Mouse (Mus musculus) forebrain, embryonic 15.5 days (tissue): Measurements from ENCODE around the gene Rptor. TPM values are rescaled to one million over a fixed set of nuclear protein-coding genes. Genes with fewer than 3 reads are reported as not detected.

Experiments used
- ATAC-seq: fragments of 200-750 bp; cut with Nextera tagmentation; replicated peaks from 2 replicates; pipeline ENCODE4 v1.8.0; 2017; ENCODE audit warnings: mild to moderate bottlenecking, moderate TSS enrichment, moderate library complexity
- H3K27ac ChIP-seq: fragments of 300-500 bp; sonication (generic); replicated peaks from 2 replicates; pipeline ENCODE4 v1.5.1; 2015; ENCODE audit warnings: mild to moderate bottlenecking, inconsistent platforms
- H3K27me3 ChIP-seq: fragments of 300-500 bp; sonication (generic); 2 replicates; pipeline ENCODE4 v1.6.1; 2015; ENCODE audit warnings: inconsistent platforms
- H3K36me3 ChIP-seq: fragments of 300-500 bp; sonication (generic); 2 replicates; pipeline ENCODE4 v1.6.1; 2015; ENCODE audit warnings: mild to moderate bottlenecking, inconsistent platforms
- H3K4me1 ChIP-seq: fragments of 300-500 bp; sonication (generic); 2 replicates; pipeline ENCODE4 v1.6.1; 2015; ENCODE audit warnings: inconsistent platforms
- H3K4me2 ChIP-seq: fragments of 300-500 bp; sonication (generic); replicated peaks from 2 replicates; pipeline ENCODE4 v1.6.1; 2015; ENCODE audit warnings: mild to moderate bottlenecking, inconsistent platforms
- H3K4me3 ChIP-seq: fragments of 300-500 bp; sonication (generic); 2 replicates; pipeline ENCODE4 v1.5.1; 2015; ENCODE audit warnings: mild to moderate bottlenecking, inconsistent platforms
- H3K9ac ChIP-seq: fragments of 300-500 bp; sonication (generic); replicated peaks from 2 replicates; pipeline ENCODE4 v1.6.1; 2015; ENCODE audit warnings: mild to moderate bottlenecking, inconsistent platforms
- H3K9me3 ChIP-seq: fragments of 300-500 bp; sonication (generic); 2 replicates; pipeline ENCODE4 v1.6.1; 2016; ENCODE audit warnings: inconsistent platforms
- WGBS: fragments of 180-500 bp; shearing (Covaris S2); methylation state at CpG from one replicate; pipeline ENCODE4 v1.1.7; 2015; ENCODE audit warnings: mixed read lengths; 5-methylcytosine and 5-hydroxymethylcytosine counted together
- polyA plus RNA-seq: library from polyadenylated mRNA; unstranded; fragments of >200 nt; fragmentation: Nextera tagmentation; extraction: Ambion mirVana; gene quantifications from 2 replicates; pipeline ENCODE4 v1.2.1, GENCODE M21; 2015

The Rptor gene
- polyA plus RNA-seq, result 12.0 and 13.3 TPM in 2 replicates

DNA sequence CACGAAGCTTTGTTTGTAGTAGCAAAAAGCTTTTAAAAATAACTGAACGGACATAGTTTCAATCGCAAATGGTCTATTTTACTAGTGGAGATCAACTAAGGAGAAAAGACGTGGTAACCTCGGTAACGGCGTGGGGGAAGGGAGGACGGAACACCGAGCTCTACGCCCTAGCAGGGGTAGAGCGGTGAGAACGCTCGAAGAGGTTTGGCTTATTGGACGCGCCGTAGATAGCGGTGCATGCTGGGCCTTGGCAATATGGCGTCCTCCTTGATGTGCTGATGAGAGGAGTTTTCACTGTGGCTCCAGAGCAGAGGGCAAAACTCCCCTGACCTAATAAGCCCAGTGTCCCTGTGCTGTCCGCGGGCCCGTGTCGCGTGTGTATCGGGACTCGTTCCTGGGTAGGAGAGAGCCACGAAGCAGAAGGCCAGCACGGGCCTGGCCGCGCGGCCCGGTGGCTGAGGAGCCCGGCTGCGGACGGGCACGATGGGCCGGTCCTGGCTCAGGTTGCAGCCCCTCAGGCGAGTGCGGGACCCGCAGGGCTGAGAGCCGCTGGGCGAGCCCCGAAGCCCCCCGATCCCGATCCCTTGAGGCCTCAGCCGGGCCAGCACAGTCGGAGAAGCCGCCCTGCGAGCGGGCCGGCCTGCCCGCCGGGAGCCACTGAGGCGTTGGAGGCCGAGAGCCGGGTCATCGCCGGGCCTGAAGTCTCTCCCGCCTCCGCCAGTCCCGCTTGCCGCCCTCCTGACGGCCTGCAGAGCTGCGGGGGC is at the start of gene Rptor:
Rptor (plus strand) TSS at position 143 of the 764 bp plus-strand sequence.
- peak; percentile 99 for ATAC-seq
- peak within 1 kb of the TSS; percentile 85 for H3K27ac ChIP-seq
- peak within 1 kb of the TSS; percentile 93 for H3K4me3 ChIP-seq
- H3K4me2 ChIP-seq, result peak within 1 kb of the TSS; percentile 87
- peaks cover 12% of the 10 kb centered on the region for H3K4me1 ChIP-seq
- WGBS, result 1% methylated on average over 63 of the region's 63 CpGs
- no peaks in the 10 kb centered on the region for H3K27me3 ChIP-seq
- no peaks in the 10 kb centered on the region for H3K9me3 ChIP-seq
- H3K36me3 ChIP-seq, result no peaks in the 10 kb centered on the region
- H3K9ac ChIP-seq, result peak within 1 kb of the TSS; percentile 92

DNA sequence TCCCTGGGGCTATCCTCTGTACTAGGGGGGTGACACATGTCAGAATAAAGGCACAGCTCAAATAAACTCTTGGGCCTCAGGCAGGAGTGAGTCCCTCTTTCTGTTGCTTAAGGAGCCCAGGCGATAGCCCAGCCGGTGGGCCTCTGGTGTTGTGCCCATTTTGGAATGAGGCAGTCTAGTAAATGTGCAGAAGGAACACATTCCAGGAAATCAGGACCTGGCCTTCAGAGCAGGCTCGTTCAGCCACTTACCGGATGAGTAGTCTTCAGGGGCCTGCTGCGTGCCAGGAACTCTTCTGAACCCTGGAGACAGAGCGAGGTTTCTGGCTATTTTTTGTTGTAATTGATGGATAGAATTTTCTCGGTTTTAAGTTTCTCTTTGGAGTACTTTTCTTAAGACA is 48.0 kb upstream of the Rptor start:
- no peak overlapping the region for H3K9ac ChIP-seq
- H3K4me2 ChIP-seq, result no peak overlapping the region
- H3K27me3 ChIP-seq, result peaks cover 7% of the 10 kb centered on the region; the same call in 1 of the 2 replicates
- peaks cover 51% of the 10 kb centered on the region for H3K4me1 ChIP-seq
- no peaks in the 10 kb centered on the region for H3K9me3 ChIP-seq
- H3K27ac ChIP-seq, result no peak overlapping the region
- no peaks in the 10 kb centered on the region for H3K36me3 ChIP-seq
- no peak for ATAC-seq
- 79% methylated on average over 7 of the region's 7 CpGs for WGBS
- no peak overlapping the region for H3K4me3 ChIP-seq

DNA sequence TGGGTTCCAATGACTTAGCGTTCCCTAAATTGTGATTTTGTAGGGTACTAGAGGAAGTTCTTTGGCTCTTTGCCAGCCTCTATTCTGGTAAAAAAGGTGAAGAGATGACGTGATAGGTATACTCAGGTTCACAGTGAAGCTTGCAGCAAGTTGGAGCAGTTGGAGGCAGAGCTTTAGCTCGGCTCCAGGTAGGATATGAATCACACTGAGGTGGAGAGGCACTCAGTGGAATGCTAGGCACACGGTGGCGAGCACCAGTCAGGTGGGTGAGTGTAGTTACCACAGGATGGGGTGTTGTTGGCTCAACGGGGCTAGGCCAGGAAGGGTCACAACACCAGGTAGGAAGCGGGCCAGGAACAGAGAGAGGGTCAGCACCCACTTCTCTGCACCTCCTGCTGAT is 47.5 kb upstream of the Rptor start:
- H3K9me3 ChIP-seq, result no peaks in the 10 kb centered on the region
- no peaks in the 10 kb centered on the region for H3K36me3 ChIP-seq
- WGBS, result 89% methylated on average over 7 of the region's 7 CpGs
- H3K4me3 ChIP-seq, result no peak overlapping the region
- H3K9ac ChIP-seq, result no peak overlapping the region
- peaks cover 5% of the 10 kb centered on the region; the same call in 1 of the 2 replicates for H3K27me3 ChIP-seq
- H3K4me1 ChIP-seq, result peaks cover 49% of the 10 kb centered on the region
- H3K27ac ChIP-seq, result no peak overlapping the region
- no peak for ATAC-seq
- H3K4me2 ChIP-seq, result no peak overlapping the region

DNA sequence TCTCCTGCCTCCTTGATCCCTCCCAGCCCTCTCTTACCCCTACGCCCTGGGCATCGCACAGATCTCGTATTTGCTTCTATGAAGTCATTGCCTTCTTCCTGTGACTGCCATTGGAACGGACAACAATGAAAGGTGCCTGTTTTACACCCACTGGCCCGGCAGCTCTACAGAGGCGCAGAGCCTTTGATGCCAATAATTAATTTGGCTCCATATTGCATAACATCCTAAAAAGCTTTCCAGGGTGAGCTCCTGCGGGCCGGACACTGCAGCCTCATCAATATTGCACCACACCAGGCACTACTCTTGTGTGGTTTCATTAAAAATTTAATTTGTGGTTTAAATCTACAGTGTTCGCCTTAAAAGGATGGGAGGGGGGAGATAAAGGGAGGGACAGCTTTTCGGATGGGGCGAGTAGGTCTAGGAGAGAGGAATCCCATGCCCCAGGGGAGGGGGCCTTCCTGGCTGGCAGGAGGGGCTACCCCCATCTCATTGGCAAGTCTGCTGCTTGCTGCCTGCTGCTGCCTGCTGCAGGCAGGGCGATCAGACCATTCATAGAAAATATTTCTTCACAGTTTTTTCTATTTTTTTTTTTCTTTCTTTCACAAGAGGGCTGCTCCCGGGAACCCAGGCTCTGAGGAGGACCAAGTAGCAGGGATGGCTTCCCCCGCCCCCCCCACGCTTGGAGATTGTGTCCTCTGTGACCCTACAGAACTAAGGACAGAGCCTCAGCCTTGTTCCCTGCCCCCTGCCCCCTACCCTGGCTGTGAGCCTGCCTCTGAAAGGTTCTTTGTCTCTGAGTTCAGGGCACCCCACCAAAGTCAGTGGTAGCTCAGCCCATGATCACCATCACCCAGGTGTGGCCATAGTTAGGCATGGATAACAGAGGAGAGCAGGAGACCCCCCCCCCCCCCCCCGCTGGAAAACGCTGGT is 44.5 kb upstream of the Rptor start:
- H3K36me3 ChIP-seq, result no peaks in the 10 kb centered on the region
- WGBS, result 12% methylated on average over 17 of the region's 17 CpGs
- H3K27ac ChIP-seq, result peak overlapping the region; percentile 67
- H3K9ac ChIP-seq, result 0 out of 2 replicates have a peak overlapping the region, but pooled peaks have one; percentile 14
- H3K4me2 ChIP-seq, result 0 out of 2 replicates have a peak overlapping the region, but pooled peaks have one; percentile 20
- no peaks in the 10 kb centered on the region for H3K27me3 ChIP-seq
- H3K4me1 ChIP-seq, result peaks cover 23% of the 10 kb centered on the region
- no peaks in the 10 kb centered on the region for H3K9me3 ChIP-seq
- peak; percentile 57 for ATAC-seq
- H3K4me3 ChIP-seq, result no peak overlapping the region

DNA sequence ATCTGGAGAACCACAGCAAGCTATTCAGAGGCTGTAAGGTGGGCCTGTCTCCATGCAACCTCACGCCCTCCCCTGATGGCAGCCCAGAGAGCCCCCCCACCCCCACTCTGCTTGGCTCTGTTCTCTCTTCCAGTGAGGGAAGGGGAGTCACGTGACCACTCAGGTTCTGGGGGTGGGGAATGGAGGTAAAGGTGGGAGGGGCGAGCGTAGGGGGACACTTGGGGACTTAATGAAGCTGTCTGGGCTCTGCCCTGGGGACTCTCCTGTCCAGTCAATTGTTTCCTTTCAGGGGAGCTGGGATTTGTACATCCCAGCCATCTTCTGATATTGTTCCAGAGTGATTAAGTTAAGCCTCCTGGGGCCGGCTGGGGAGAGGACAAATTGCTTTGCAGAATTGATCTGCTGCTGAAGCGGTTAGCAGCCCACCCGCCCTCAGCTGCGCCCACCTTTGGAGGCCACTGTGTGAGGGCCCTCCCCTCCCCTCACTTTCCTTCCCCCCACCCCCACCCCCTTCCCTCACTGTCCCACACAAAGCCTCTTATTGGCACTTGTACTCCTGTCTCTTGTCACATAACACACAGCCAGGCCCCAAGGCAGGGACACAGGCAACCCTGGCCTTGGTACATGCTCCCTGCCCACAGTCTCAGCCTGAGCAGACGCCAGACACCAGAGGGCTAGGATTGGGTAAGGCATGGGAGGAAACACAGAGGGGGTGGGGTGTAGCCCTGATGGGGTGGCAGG is 43.7 kb upstream of the Rptor start:
- H3K4me1 ChIP-seq, result peaks cover 23% of the 10 kb centered on the region
- H3K9me3 ChIP-seq, result no peaks in the 10 kb centered on the region
- H3K36me3 ChIP-seq, result no peaks in the 10 kb centered on the region
- no peaks in the 10 kb centered on the region for H3K27me3 ChIP-seq
- H3K9ac ChIP-seq, result 0 out of 2 replicates have a peak overlapping the region, but pooled peaks have one; percentile 13
- H3K4me2 ChIP-seq, result 0 out of 2 replicates have a peak overlapping the region, but pooled peaks have one; percentile 20
- no peak overlapping the region for H3K4me3 ChIP-seq
- H3K27ac ChIP-seq, result peak overlapping the region; percentile 67; the same call in 1 of the 2 replicates
- WGBS, result 3% methylated on average over 9 of the region's 9 CpGs
- ATAC-seq, result peak; percentile 61; the same call in 1 of the 2 replicates

DNA sequence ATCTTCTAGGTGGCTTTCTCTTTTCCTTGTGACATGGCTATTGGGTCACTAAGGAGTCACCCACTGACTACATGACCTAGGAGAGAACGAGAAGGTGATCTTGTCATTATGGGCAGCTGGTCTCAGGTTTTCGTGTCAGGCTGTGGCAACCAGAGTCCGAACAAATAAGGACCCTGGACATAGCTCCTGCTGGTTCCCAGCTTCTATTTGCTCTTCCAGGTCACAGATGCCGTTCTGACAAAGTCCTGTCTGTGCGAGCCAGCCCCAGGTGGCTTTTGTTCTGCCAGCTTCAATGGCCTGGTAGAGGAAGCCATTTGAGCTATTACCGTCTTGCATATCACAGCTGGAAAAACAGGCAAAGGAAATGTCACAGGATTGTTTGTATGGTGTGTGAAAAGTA is 40.4 kb upstream of the Rptor start:
- no peak overlapping the region for H3K27ac ChIP-seq
- H3K27me3 ChIP-seq, result no peaks in the 10 kb centered on the region
- no peak for ATAC-seq
- H3K4me1 ChIP-seq, result peaks cover 29% of the 10 kb centered on the region
- no peaks in the 10 kb centered on the region for H3K9me3 ChIP-seq
- 32% methylated on average over 6 of the region's 6 CpGs for WGBS
- no peak overlapping the region for H3K9ac ChIP-seq
- H3K36me3 ChIP-seq, result no peaks in the 10 kb centered on the region
- no peak overlapping the region for H3K4me3 ChIP-seq
- H3K4me2 ChIP-seq, result no peak overlapping the region

DNA sequence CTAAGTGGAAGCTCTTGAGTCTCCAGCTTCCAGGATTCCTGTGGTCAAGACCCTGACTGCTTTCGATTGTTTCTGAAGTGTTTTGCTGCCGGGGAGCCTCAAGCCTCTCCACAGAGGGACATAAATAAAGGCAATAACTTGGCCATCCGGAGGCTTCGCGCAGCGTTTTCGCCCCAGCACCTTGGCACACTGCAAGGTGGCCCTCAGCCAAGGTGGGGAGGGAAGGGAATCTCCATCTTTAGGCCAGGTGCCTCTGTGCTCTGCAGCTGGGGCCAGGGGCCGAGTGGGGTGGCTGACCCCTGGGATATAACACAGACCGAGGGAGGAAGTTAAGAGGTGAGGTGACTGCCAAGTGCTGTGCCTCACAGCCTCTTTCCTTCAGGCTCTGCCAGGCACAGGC is 39.5 kb upstream of the Rptor start:
- no peak for ATAC-seq
- H3K9me3 ChIP-seq, result no peaks in the 10 kb centered on the region
- no peak overlapping the region for H3K9ac ChIP-seq
- WGBS, result 57% methylated on average over 9 of the region's 9 CpGs
- no peak overlapping the region for H3K4me2 ChIP-seq
- H3K27me3 ChIP-seq, result no peaks in the 10 kb centered on the region
- no peak overlapping the region for H3K27ac ChIP-seq
- H3K4me3 ChIP-seq, result no peak overlapping the region
- H3K36me3 ChIP-seq, result no peaks in the 10 kb centered on the region
- peaks cover 23% of the 10 kb centered on the region for H3K4me1 ChIP-seq

DNA sequence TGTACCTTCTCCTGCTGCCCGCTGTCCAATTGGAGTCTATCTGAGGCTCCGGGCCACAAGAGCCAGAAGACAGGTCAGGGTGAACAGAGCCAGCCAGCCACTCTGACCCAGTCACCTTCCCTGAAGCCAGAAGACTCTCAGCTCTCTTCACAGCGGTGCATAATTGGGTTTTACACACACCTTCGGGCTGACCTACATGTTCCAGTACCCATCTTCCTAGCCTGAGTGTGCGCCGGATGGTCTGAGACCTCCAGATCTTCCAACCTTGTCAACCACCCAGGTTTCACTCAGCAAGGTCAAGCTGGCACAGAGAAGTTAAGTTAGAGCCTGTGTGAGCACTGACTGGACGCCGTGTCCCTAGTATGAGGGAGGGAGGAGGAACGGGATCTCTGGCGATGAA is 38.3 kb upstream of the Rptor start:
- H3K27ac ChIP-seq, result no peak overlapping the region
- no peaks in the 10 kb centered on the region for H3K27me3 ChIP-seq
- no peak overlapping the region for H3K9ac ChIP-seq
- H3K9me3 ChIP-seq, result no peaks in the 10 kb centered on the region
- 90% methylated on average over 10 of the region's 10 CpGs for WGBS
- no peak overlapping the region for H3K4me2 ChIP-seq
- no peak for ATAC-seq
- H3K36me3 ChIP-seq, result no peaks in the 10 kb centered on the region
- no peak overlapping the region for H3K4me3 ChIP-seq
- H3K4me1 ChIP-seq, result peaks cover 11% of the 10 kb centered on the region

DNA sequence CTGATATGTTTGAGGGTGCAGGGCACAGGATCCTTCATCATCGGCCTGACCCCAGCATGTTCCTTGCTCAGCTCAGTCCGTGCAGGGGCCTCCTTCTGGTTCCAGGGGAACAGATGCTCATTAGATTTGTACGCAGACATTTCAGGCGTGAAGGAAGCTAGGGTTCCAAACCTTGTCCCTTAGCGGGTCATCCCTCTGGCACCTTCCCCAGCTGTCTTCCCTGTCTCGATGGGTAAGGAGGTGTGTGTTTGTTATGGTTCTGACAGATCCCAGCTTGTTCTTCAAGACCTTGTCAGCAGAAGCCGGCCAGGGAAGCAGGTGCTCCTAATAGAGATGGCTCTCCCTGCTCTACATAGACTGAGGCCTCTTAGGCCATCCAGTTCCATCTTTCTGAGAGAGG is 37.7 kb upstream of the Rptor start:
- Histone ChIP-seq H3K4me3 (no peak overlapping the region), H3K27me3 (no peaks in the 10 kb centered on the region), H3K27ac (no peak overlapping the region), H3K36me3 (no peaks in the 10 kb centered on the region), H3K9me3 (no peaks in the 10 kb centered on the region), H3K4me1 (peaks cover 7% of the 10 kb centered on the region; the same call in 1 of the 2 replicates), H3K4me2 (no peak overlapping the region), H3K9ac (no peak overlapping the region)
- WGBS, result 54% methylated on average over 7 of the region's 7 CpGs
- ATAC-seq, result no peak

DNA sequence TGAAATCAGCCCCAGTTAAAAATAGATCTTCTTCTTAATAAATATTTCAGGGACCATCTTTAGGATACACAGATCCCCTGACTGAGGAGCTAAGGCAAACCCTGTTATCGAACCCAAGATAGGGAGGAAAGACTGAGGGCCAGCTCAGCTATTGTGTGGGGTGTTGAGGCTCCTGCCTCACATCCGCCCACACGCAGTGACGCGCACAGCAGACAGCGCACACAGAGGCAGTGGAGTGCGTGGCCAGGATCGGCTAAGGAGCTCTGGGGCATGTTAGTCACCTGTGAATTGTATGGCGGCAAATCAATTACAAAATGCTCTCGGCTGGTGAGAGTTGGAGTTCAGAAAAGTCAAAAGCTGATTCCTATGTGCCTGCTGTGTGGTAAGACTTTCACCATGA is 37.0 kb upstream of the Rptor start:
- Histone ChIP-seq H3K9ac (no peak overlapping the region), H3K27ac (no peak overlapping the region), H3K4me3 (no peak overlapping the region), H3K9me3 (no peaks in the 10 kb centered on the region), H3K4me1 (peaks cover 7% of the 10 kb centered on the region; the same call in 1 of the 2 replicates), H3K4me2 (no peak overlapping the region), H3K36me3 (no peaks in the 10 kb centered on the region), H3K27me3 (no peaks in the 10 kb centered on the region)
- ATAC-seq, result no peak
- WGBS, result 37% methylated on average over 10 of the region's 10 CpGs

DNA sequence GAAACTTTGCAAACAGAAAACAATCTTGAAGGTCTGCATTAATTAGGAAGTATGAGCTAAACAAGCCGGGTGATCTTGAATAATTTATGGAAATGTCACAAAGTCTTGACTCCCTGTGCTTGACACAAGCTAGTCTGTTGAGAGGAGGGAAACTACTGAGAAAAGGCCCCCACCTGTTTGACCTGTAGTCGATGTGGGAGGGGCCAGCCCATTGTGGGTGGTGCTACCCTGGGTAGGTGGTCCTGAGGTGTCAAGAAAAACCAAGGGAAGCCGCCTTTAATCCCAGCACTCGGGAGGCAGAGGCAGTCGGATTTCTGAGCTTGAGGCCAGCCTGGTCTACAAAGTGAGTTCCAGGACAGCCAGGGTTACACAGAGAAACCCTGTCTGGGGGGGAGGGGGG is 36.5 kb upstream of the Rptor start:
- no peak overlapping the region for H3K4me2 ChIP-seq
- no peaks in the 10 kb centered on the region for H3K27me3 ChIP-seq
- no peaks in the 10 kb centered on the region for H3K9me3 ChIP-seq
- no peak overlapping the region for H3K27ac ChIP-seq
- no peak overlapping the region for H3K9ac ChIP-seq
- WGBS, result 64% methylated on average over 5 of the region's 5 CpGs
- no peaks in the 10 kb centered on the region for H3K36me3 ChIP-seq
- ATAC-seq, result no peak
- peaks cover 7% of the 10 kb centered on the region; the same call in 1 of the 2 replicates for H3K4me1 ChIP-seq
- H3K4me3 ChIP-seq, result no peak overlapping the region
